Mouse (Mus musculus): Measurements from ENCODE around the gene Zfp664.

GRCm38 (mm10) chr5:124862871-124863741 is 615 bp downstream of the Zfp664 start:
- TF ChIP-seq CTCF (conservative IDR thresholded peaks at IDR 0.05; ENCODE audit: low read length) (no peak), NANOG (IDR thresholded peaks at IDR 0.05; ENCODE audit: borderline replicate concordance, low read length) (no peak)
